Mouse (Mus musculus) G1E (cell line): Measurements from ENCODE around the gene Gm15557.

Experiments used
- CTCF ChIP-seq: IDR thresholded peaks from 2 replicates; pipeline ENCODE4 v1.5.1; 2012; ENCODE audit warnings: low read depth, low read length, inconsistent platforms, mixed read lengths
- GATA1 ChIP-seq: IDR thresholded peaks from 2 replicates; pipeline ENCODE4 v1.6.1; 2012; ENCODE audit warnings: borderline replicate concordance, low read length, inconsistent platforms, mixed read lengths
- GATA2 ChIP-seq: IDR thresholded peaks from 2 replicates; pipeline ENCODE4 v1.6.1; 2012; ENCODE audit warnings: low read depth, low read length, inconsistent platforms, borderline replicate concordance
- POLR2AphosphoS5 ChIP-seq: IDR thresholded peaks from 2 replicates; pipeline ENCODE4 v1.6.1; 2012; ENCODE audit warnings: low read depth, low read length, inconsistent platforms; ENCODE audit not compliant: insufficient replicate concordance
- TAL1 ChIP-seq: conservative IDR thresholded peaks from 2 replicates; pipeline ENCODE4 v1.6.1; 2012; ENCODE audit warnings: low read depth, low read length, inconsistent platforms, mixed read lengths

- TF ChIP-seq CTCF (no peak), GATA1 (no peak), TAL1 (no peak), POLR2AphosphoS5 (no peak), GATA2 (no peak)
Observed at GRCm38 (mm10) chr2:155991151-155991550, 50.6 kb downstream of the Gm15557 start.
